Mouse (Mus musculus) megakaryocyte, embryonic 14.5 days (primary cell): Measurements from ENCODE around the gene Atp6ap1. TPM values are rescaled to one million over a fixed set of nuclear protein-coding genes. Genes with fewer than 3 reads are reported as not detected.

Source experiments
- H3K27me3 ChIP-seq: replicated peaks from 2 replicates; pipeline ENCODE3; 2012; ENCODE audit warnings: inconsistent platforms
- H3K36me3 ChIP-seq: replicated peaks from 2 replicates; pipeline ENCODE3; 2012; ENCODE audit warnings: low read length, inconsistent platforms, mixed read lengths
- H3K4me1 ChIP-seq: 2 replicates; pipeline ENCODE4 v1.6.1; 2012; ENCODE audit warnings: inconsistent platforms
- H3K4me3 ChIP-seq: replicated peaks from 2 replicates; pipeline ENCODE3; 2012; ENCODE audit warnings: moderate library complexity, mild to moderate bottlenecking, inconsistent platforms
- H3K9me3 ChIP-seq: 2 replicates; pipeline ENCODE4 v1.6.1; 2012; ENCODE audit warnings: inconsistent platforms
- FLI1 ChIP-seq: IDR thresholded peaks from 2 replicates; pipeline ENCODE4 v1.6.1; 2012; ENCODE audit warnings: low read length, inconsistent platforms, mixed read lengths
- GATA1 ChIP-seq: IDR thresholded peaks from 3 replicates; pipeline ENCODE4 v1.6.1; 2012; ENCODE audit warnings: mixed read lengths, low read length, inconsistent platforms, borderline replicate concordance
- polyA plus RNA-seq: library from polyadenylated mRNA; stranded (reverse); fragments of >175 nt; gene quantifications from 2 replicates; pipeline ENCODE4 v1.2.3, GENCODE M21; 2012; ENCODE audit warnings: low replicate concordance; ENCODE audit not compliant: insufficient read depth

Gene Atp6ap1
- polyA plus RNA-seq, result 10.7 and 29.6 TPM in 2 replicates

DNA sequence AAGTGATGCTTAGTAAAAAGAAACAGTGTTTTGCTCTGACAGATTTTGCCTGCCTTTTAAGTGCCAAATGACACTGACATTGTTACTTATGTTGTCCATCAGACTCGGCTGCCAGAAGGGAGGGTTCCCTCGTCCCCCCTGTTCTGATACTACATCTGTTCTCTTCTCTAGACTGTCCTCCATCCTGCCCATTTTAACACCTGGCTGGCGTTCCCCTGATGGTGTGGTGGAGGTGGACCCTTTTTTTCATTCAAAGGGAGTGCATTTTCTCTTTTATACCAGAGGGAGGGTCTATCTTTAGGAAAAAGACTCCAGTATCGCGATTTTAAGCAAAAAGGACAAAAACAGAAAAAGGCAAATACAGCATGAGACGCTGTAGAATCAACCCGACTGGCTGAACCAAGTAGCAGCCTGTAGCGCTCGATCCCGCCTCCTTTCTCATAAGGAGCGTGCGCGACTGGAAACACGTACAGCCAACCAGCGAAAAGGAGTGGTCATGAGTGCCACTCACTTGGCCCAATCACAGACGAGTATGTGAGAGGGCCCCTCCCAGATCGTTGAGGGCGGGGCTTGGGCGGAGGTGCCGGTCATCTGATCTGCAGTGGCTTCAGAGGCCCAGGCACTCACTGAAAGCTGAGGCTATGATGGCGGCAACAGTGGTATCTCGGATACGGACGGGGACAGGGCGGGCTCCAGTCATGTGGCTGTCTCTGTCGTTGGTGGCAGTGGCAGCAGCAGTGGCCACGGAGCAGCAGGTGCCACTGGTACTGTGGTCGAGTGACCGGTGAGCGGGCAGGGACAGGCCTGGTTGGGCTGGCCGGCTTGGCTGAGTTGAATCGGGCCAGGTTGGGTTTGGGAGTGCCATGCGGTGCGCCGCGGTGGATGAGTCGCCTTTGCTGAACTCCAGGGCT is at the start of gene Atp6ap1:
Gene Atp6ap1, plus strand, starts transcription at position 560 of the 911 bp plus-strand sequence.
- peaks cover 11% of the 10 kb centered on the region for H3K27me3 ChIP-seq
- H3K36me3 ChIP-seq, result peaks cover 35% of the 10 kb centered on the region
- H3K4me3 ChIP-seq, result peak within 1 kb of the TSS; percentile 97
- 0 out of 2 replicates have a peak, but pooled peaks cover 3% of the 10 kb centered on the region for H3K9me3 ChIP-seq
- TF ChIP-seq FLI1, result no peak
- peaks cover 14% of the 10 kb centered on the region; the same call in 1 of the 2 replicates for H3K4me1 ChIP-seq

DNA sequence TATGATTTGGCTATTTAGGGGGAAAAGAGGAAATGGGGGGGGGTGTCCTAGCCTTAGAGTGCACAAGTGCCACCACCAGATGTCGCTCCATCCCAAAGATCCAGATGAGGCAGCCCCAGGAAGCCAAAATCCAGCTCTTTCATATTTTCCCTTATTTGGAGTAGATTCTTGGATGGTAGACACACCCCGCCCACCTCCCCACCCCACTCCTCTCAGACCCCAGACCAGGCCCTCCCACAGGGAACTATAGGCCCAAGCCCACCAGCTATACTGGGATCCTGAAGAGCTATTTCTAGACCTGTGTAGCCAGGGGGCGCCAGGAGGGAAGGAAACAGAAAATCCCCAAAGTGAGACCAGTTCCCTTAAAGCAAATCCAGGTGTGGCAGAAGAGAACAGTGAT is 48.2 kb upstream of the Atp6ap1 start:
- Histone ChIP-seq H3K9me3 (peaks cover 4% of the 10 kb centered on the region; the same call in 1 of the 2 replicates), H3K36me3 (peaks cover under 1% of the 10 kb centered on the region), H3K4me1 (peaks cover 25% of the 10 kb centered on the region), H3K27me3 (peaks cover 13% of the 10 kb centered on the region), H3K4me3 (peak overlapping the region; percentile 92)
- TF ChIP-seq FLI1 (no peak), GATA1 (no peak)

DNA sequence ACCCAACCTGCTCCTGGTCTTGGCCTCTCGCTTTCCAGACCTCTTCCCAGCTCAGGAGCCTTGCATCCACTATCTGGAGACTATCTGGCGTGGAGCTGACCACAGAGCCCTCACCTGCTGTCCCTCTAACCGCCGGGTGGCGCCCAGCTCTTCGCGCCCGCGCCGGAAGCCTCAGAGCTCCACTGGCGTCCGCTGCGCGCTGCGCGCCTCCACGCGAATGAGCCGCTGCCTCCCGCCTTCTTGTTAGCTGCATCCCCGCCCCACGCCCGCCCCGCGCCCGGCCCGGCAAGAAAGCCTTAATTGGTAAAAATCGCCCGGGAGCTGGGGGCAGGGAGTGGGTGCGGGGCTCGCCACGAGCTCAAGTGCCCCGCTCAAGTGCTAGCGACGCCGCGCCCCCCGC is 47.3 kb upstream of the Atp6ap1 start, which contains the start of gene Flna:
Gene Flna, minus strand, starts transcription at position 206 of the 400 bp plus-strand sequence.
- Histone ChIP-seq H3K4me3 (peak within 1 kb of the TSS; percentile 92), H3K27me3 (peaks cover 13% of the 10 kb centered on the region), H3K4me1 (peaks cover 20% of the 10 kb centered on the region), H3K36me3 (no peaks in the 10 kb centered on the region), H3K9me3 (peaks cover 4% of the 10 kb centered on the region; the same call in 1 of the 2 replicates)
- TF ChIP-seq FLI1, result no peak
- TF ChIP-seq GATA1, result no peak

DNA sequence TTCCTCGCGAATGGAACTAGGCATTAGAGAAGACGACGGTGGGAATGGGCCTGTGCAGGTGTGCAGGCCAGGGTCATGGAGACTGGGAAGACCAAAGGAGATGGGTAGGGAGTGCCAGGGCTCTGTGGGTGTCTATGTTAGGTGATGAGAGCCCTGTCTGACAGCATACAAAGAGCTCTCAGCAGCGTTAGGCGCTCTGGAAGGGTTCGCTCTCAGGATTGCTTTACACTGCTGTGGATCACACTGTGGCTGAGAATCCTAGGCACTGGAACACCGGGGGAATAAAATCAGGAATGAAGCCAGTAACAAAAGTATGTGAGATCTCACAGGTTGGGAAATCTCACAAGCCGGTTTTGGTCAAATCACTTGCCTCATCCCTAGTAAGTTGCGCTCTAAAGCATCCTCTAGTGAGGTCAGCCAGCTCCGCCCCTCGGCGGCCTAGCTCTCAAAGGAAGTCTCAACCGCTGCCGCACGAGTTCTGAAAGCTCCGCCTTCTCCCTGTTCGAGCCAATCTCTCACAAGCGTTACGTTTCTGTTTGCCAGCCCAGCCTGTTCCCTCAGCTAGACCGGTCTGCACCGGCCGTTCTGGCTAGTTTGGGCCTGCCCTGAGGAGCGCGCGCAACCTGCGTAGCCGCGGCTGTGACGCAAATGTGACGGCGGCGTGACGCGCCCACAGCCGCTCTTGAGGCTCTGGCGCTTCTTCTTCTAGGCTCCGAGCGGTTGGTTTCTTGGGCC is 42.6 kb upstream of the Atp6ap1 start, which contains the start of gene Emd:
Gene Emd, plus strand, starts transcription at position 535 of the 735 bp plus-strand sequence.
- TF ChIP-seq GATA1, result no peak
- no peak for TF ChIP-seq FLI1
- Histone ChIP-seq H3K36me3 (peaks cover 28% of the 10 kb centered on the region), H3K4me3 (peak within 1 kb of the TSS; percentile 98)

DNA sequence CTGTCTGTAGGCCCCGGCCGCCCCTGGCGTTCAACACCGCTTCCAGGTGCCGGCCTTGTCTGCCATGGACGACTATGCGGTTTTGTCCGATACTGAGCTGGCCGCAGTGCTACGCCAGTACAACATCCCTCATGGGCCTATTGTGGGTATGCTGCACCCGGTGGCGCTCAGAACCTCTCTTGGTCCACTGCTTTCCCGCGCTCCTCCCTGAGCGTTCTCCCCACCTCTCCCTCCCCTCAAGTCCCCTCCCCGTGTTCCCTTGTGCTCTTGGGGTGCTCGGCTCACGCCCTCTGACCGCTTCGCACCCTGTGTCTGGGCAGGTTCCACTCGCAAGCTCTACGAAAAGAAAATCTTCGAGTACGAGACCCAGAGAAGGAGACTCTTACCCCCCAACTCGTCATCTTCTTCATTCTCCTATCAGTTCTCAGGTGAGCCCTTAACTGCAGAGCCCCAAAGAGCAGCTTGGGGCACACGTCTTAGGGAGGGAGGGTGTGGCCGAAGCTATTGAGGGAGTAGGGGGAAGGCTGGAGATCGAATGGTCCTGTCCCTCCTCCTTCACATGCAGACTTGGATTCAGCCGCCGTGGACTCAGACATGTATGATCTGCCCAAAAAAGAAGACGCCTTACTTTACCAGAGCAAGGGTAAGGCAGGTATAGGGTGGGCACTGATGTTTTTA is 41.9 kb upstream of the Atp6ap1 start:
- Histone ChIP-seq H3K36me3 (peaks cover 32% of the 10 kb centered on the region), H3K4me3 (peak overlapping the region; percentile 98), H3K27me3 (peaks cover 2% of the 10 kb centered on the region), H3K9me3 (no peaks in the 10 kb centered on the region), H3K4me1 (peaks cover 32% of the 10 kb centered on the region)
- no peak for TF ChIP-seq FLI1
- no peak for TF ChIP-seq GATA1

More for the DNA sequence above, 42.6 kb upstream of the Atp6ap1 start, which contains the start of gene Emd:
- Histone ChIP-seq H3K9me3 (no peaks in the 10 kb centered on the region), H3K27me3 (peaks cover 4% of the 10 kb centered on the region), H3K4me1 (peaks cover 39% of the 10 kb centered on the region)

DNA sequence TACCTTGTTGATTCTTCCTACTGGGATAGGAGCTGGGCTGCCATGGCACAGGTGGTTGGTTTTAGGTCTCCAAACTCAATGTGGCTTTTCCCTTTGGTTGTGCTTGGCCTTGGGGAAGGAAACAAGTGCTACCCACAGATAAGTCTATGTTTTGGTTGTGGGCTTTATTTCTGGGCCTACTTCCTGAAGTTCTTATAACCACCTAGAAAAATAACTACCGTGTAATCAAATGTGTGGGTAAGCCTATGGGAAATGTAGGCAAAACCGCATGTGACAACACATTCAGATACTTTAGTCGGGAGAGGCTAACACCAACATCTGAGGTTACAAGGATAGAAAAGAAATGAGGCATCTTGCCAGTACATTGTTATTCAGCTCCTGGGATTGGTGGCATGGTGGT is 39.2 kb upstream of the Atp6ap1 start:
- TF ChIP-seq GATA1 (no peak), FLI1 (no peak)
- no peak overlapping the region for H3K4me3 ChIP-seq
- no peaks in the 10 kb centered on the region for H3K27me3 ChIP-seq
- H3K4me1 ChIP-seq, result peaks cover 31% of the 10 kb centered on the region
- peaks cover 35% of the 10 kb centered on the region for H3K36me3 ChIP-seq
- no peaks in the 10 kb centered on the region for H3K9me3 ChIP-seq

DNA sequence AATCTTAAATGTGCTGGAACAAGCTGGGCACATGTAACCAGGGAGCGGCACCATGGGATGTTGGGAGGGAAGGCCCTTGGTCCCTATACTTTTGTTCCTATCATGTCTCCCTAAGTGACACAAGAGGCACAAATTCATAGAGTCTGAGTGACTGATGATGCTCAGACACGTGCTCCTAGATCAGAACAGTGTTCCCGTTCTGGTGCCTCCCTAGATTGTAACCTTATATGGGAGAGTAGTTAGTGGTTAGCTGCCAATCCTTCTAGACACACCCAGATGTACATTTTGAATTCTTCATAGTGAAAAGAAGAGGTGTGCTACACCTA is 27.2 kb upstream of the Atp6ap1 start:
- peaks cover 20% of the 10 kb centered on the region for H3K4me1 ChIP-seq
- peaks cover 14% of the 10 kb centered on the region for H3K27me3 ChIP-seq
- TF ChIP-seq FLI1 (no peak), GATA1 (no peak)
- H3K4me3 ChIP-seq, result peak overlapping the region; percentile 91
- peaks cover 5% of the 10 kb centered on the region; the same call in 1 of the 2 replicates for H3K9me3 ChIP-seq
- peaks cover 22% of the 10 kb centered on the region for H3K36me3 ChIP-seq

DNA sequence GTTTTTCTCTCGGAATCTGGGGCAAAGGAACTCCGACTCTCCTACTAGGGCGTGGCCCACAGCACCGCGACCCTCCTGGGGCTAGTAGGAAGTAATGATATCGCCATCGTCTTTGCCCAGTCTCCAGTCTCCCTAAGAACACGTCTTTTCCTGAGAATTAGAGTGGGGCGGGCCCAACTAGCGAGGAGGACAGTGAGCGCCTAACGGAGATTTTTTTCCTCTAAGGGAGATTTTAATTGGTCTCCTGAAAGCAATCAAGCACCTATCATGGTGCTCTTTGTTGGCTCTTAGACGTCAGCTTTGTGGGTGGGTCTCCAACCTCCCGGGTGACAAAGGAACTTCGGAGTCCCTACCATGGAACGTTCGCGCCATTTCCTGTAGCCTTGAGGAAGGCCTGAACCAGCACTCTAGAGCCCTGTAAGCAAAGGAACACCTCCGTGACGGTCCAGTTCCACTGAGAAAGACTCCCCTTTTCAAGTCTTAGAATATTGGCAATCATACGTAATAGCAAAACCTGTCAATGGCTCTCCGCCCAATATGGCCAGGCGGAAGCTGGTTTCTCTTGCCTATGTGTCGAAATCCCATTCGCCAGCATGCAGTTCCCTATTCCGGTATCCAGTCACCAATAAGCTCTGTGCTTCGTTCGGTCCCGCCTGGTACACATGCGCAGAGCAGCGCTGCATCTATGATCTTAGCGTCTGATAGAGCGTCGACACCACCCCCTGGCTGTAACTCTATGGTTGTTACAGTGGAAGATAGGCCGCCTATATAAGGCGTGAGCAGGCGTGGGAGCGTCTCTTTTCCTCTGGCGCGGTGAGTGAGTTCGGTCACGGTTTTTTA is 26.6 kb upstream of the Atp6ap1 start, which contains the start of gene Rpl10:
Gene Rpl10, plus strand, starts transcription at position 751 of the 840 bp plus-strand sequence.
- Histone ChIP-seq H3K4me1 (peaks cover 20% of the 10 kb centered on the region), H3K27me3 (peaks cover 9% of the 10 kb centered on the region), H3K36me3 (peaks cover 22% of the 10 kb centered on the region), H3K4me3 (peak within 1 kb of the TSS; percentile 91), H3K9me3 (peaks cover 5% of the 10 kb centered on the region; the same call in 1 of the 2 replicates)
- TF ChIP-seq FLI1 (no peak), GATA1 (peak; percentile 88)
